Mouse (Mus musculus): ENCODE measurements at regions not wholly inside any gene's neighbourhood (a gene's known extent, or its start where the extent isn't known, plus 50 kb on each side); places are given as distances from the start of the nearest gene placed in this dataset.

DNA sequence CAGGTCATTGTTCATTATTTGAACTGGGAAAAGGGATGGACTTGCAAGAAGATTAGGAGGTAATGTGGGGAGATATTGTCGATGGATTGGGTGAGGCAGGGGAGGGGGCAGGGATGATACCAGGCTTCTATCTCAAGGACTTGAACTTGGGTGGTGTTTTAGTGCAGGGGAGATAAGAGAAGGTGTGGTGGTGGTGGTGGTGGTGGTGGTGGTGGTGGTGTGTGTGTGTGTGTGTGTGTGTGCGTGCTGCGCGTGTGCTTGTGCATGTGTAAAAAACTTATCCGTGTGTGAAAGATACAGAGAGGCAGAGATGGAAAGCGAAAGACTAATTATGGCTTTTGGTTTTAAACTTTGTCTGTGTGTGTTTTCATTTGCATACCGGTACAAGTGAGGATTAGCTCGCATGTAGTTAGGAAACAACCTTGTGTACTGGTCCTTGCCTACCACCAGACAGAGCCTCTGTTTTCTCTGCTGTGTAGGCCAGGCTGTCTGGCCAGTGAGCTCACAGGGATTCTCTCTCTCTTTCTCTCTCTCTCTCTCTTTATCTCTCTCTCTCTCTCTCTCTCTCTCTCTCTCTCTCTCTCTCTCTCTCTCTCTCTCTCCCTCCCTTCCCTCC is 69.6 kb upstream of the Cdkn2b start:
- Histone ChIP-seq H3K36me3 (ENCODE audit: control insufficient read depth, insufficient read depth, low read length) (no peaks in the 10 kb centered on the region), H3K4me1 (ENCODE audit: control insufficient read depth in 2 of 2, insufficient read depth in 2 of 2, low read length in 2 of 2) (no peaks in the 10 kb centered on the region), H3K9me3 (ENCODE audit: control insufficient read depth, low read length) (no peaks in the 10 kb centered on the region), H3K4me3 (ENCODE audit: control insufficient read depth in 1 of 2, insufficient read depth in 1 of 2, low read depth in 1 of 2, low read length in 2 of 2) (no peak overlapping the region), H3K27me3 (ENCODE audit: control insufficient read depth, insufficient read depth, low read length) (no peaks in the 10 kb centered on the region), H3K9ac (ENCODE audit: low read length) (no peak overlapping the region), H3K4me2 (ENCODE audit: low read length) (no peak overlapping the region), H3K27ac (replicated peaks in 1 of 2; ENCODE audit: control insufficient read depth in 1 of 2, insufficient read depth in 1 of 2, low read depth in 2 of 2, low read length in 2 of 2) (no peak overlapping the region)
- ATAC-seq (ENCODE audit: insufficient number of reproducible peaks, insufficient read depth, low FRiP score, low read depth), result no peak
- 85% methylated on average over 8 of the region's 8 CpGs for WGBS

DNA sequence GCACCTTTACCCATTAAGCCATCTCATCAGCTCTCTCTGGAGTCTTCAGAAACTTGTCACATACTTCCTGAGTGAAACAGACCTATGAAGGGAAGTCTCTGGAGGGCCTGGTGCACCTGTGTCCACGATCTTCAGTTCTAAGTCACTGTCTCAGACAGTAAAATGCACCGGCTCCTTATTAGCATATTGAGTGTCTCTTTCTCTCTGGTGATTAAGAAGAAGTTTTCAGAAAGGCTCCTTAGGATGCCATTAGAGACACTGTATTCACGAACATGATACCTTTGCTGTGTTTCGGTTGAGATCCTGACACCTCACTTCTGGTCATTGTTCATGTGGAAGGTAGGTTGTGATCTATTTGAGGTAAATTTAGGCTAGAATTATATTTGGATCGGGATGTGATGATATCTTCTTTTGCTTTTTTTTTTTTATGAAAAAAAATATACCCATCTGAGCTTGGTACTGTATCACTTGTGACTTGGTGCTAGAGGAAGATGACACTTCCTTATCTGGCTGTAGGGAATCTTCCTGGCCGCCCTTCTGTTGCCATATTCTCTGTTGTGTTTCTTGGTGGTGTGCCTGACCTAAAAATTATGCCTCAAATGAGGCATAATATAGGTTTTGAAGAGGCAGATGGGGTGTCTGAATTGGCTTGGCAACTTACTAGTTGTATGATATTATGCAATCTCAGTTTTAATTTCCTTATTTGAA is 68.9 kb upstream of the Cdkn2b start:
- no peak overlapping the region for H3K27ac ChIP-seq (replicated peaks in 1 of 2; ENCODE audit: control insufficient read depth in 1 of 2, insufficient read depth in 1 of 2, low read depth in 2 of 2, low read length in 2 of 2)
- WGBS, result 84% methylated on average over 6 of the region's 6 CpGs
- H3K4me2 ChIP-seq (ENCODE audit: low read length), result no peak overlapping the region
- H3K4me1 ChIP-seq (ENCODE audit: control insufficient read depth in 2 of 2, insufficient read depth in 2 of 2, low read length in 2 of 2), result no peaks in the 10 kb centered on the region
- no peak for ATAC-seq (ENCODE audit: insufficient number of reproducible peaks, insufficient read depth, low FRiP score, low read depth)
- no peaks in the 10 kb centered on the region for H3K27me3 ChIP-seq (ENCODE audit: control insufficient read depth, insufficient read depth, low read length)
- no peak overlapping the region for H3K9ac ChIP-seq (ENCODE audit: low read length)
- no peak overlapping the region for H3K4me3 ChIP-seq (ENCODE audit: control insufficient read depth in 1 of 2, insufficient read depth in 1 of 2, low read depth in 1 of 2, low read length in 2 of 2)
- no peaks in the 10 kb centered on the region for H3K36me3 ChIP-seq (ENCODE audit: control insufficient read depth, insufficient read depth, low read length)
- no peaks in the 10 kb centered on the region for H3K9me3 ChIP-seq (ENCODE audit: control insufficient read depth, low read length)

- no peak for ATAC-seq (ENCODE audit: insufficient number of reproducible peaks, insufficient read depth, low FRiP score, low read depth)
- Histone ChIP-seq H3K4me2 (ENCODE audit: low read length) (no peak overlapping the region), H3K4me1 (ENCODE audit: control insufficient read depth in 2 of 2, insufficient read depth in 2 of 2, low read length in 2 of 2) (no peaks in the 10 kb centered on the region), H3K36me3 (ENCODE audit: control insufficient read depth, insufficient read depth, low read length) (no peaks in the 10 kb centered on the region), H3K27me3 (ENCODE audit: control insufficient read depth, insufficient read depth, low read length) (no peaks in the 10 kb centered on the region), H3K9me3 (ENCODE audit: control insufficient read depth, low read length) (no peaks in the 10 kb centered on the region), H3K4me3 (ENCODE audit: control insufficient read depth in 1 of 2, insufficient read depth in 1 of 2, low read depth in 1 of 2, low read length in 2 of 2) (no peak overlapping the region), H3K27ac (replicated peaks in 1 of 2; ENCODE audit: control insufficient read depth in 1 of 2, insufficient read depth in 1 of 2, low read depth in 2 of 2, low read length in 2 of 2) (no peak overlapping the region), H3K9ac (ENCODE audit: low read length) (no peak overlapping the region)
- 73% methylated on average over 6 of the region's 6 CpGs for WGBS
Observed at GRCm38 (mm10) chr4:89372631-89373030, 61.8 kb upstream of the Cdkn2b start.

GRCm38 (mm10) chr4:89368850-89369524 is 58.1 kb upstream of the Cdkn2b start:
- no peaks in the 10 kb centered on the region for H3K9me3 ChIP-seq (ENCODE audit: control insufficient read depth, low read length)
- WGBS, result 73% methylated on average over 12 of the region's 12 CpGs
- no peak overlapping the region for H3K27ac ChIP-seq (replicated peaks in 1 of 2; ENCODE audit: control insufficient read depth in 1 of 2, insufficient read depth in 1 of 2, low read depth in 2 of 2, low read length in 2 of 2)
- no peak overlapping the region for H3K4me2 ChIP-seq (ENCODE audit: low read length)
- H3K9ac ChIP-seq (ENCODE audit: low read length), result no peak overlapping the region
- no peak for ATAC-seq (ENCODE audit: insufficient number of reproducible peaks, insufficient read depth, low FRiP score, low read depth)
- H3K4me1 ChIP-seq (ENCODE audit: control insufficient read depth in 2 of 2, insufficient read depth in 2 of 2, low read length in 2 of 2), result peaks cover 6 to 13% of the 10 kb centered on the region in 2 experiments
- H3K27me3 ChIP-seq (ENCODE audit: control insufficient read depth, insufficient read depth, low read length), result no peaks in the 10 kb centered on the region
- H3K4me3 ChIP-seq (ENCODE audit: control insufficient read depth in 1 of 2, insufficient read depth in 1 of 2, low read depth in 1 of 2, low read length in 2 of 2), result no peak overlapping the region
- no peaks in the 10 kb centered on the region for H3K36me3 ChIP-seq (ENCODE audit: control insufficient read depth, insufficient read depth, low read length)

DNA sequence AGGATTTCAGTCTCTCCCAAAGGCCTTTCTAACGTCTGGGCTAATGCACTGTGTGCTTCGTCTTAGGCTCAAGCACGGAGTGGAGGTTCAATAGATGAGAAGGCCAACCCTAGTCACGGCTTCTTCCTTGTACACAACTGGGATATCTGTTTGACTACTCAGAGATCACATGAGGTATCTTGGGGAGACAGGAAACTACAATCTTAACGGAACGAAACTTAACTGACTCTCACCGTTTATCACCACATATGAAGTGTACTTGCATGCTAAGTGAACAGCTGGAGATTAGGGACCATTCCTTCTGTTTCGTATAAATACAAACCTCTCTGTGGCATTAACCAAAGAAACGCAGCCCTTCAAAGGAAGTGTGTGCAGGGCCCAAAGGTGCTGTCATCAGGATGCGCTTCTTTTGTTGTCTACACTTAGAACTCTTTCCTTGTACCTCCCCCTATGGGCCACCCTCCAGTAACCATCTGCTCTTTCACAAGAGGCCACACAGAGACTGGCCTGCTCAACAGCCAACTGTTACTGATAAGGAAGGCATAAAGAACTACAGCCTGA is 55.8 kb upstream of the Cdkn2b start:
- Histone ChIP-seq H3K27ac (replicated peaks in 1 of 2; ENCODE audit: control insufficient read depth in 1 of 2, insufficient read depth in 1 of 2, low read depth in 2 of 2, low read length in 2 of 2) (no peak overlapping the region), H3K4me1 (ENCODE audit: control insufficient read depth in 2 of 2, insufficient read depth in 2 of 2, low read length in 2 of 2) (peaks cover 7 to 13% of the 10 kb centered on the region in 2 experiments), H3K4me3 (ENCODE audit: control insufficient read depth in 1 of 2, insufficient read depth in 1 of 2, low read depth in 1 of 2, low read length in 2 of 2) (no peak overlapping the region), H3K4me2 (ENCODE audit: low read length) (peak overlapping the region; percentile 3; the same call in 1 of the 2 replicates), H3K9me3 (ENCODE audit: control insufficient read depth, low read length) (no peaks in the 10 kb centered on the region), H3K27me3 (ENCODE audit: control insufficient read depth, insufficient read depth, low read length) (no peaks in the 10 kb centered on the region), H3K36me3 (ENCODE audit: control insufficient read depth, insufficient read depth, low read length) (no peaks in the 10 kb centered on the region), H3K9ac (ENCODE audit: low read length) (no peak overlapping the region)
- 13% methylated on average over 10 of the region's 10 CpGs for WGBS
- ATAC-seq (ENCODE audit: insufficient number of reproducible peaks, insufficient read depth, low FRiP score, low read depth), result no peak

GRCm38 (mm10) chr4:89365875-89366274 is 55.0 kb upstream of the Cdkn2b start:
- WGBS, result 52% methylated on average over 5 of the region's 5 CpGs
- H3K27me3 ChIP-seq (ENCODE audit: control insufficient read depth, insufficient read depth, low read length), result no peaks in the 10 kb centered on the region
- no peak overlapping the region for H3K9ac ChIP-seq (ENCODE audit: low read length)
- peaks cover 7 to 13% of the 10 kb centered on the region in 2 experiments for H3K4me1 ChIP-seq (ENCODE audit: control insufficient read depth in 2 of 2, insufficient read depth in 2 of 2, low read length in 2 of 2)
- H3K4me3 ChIP-seq (ENCODE audit: control insufficient read depth in 1 of 2, insufficient read depth in 1 of 2, low read depth in 1 of 2, low read length in 2 of 2), result no peak overlapping the region
- H3K27ac ChIP-seq (replicated peaks in 1 of 2; ENCODE audit: control insufficient read depth in 1 of 2, insufficient read depth in 1 of 2, low read depth in 2 of 2, low read length in 2 of 2), result no peak overlapping the region
- ATAC-seq (ENCODE audit: insufficient number of reproducible peaks, insufficient read depth, low FRiP score, low read depth), result no peak
- no peak overlapping the region for H3K4me2 ChIP-seq (ENCODE audit: low read length)
- no peaks in the 10 kb centered on the region for H3K9me3 ChIP-seq (ENCODE audit: control insufficient read depth, low read length)
- no peaks in the 10 kb centered on the region for H3K36me3 ChIP-seq (ENCODE audit: control insufficient read depth, insufficient read depth, low read length)

DNA sequence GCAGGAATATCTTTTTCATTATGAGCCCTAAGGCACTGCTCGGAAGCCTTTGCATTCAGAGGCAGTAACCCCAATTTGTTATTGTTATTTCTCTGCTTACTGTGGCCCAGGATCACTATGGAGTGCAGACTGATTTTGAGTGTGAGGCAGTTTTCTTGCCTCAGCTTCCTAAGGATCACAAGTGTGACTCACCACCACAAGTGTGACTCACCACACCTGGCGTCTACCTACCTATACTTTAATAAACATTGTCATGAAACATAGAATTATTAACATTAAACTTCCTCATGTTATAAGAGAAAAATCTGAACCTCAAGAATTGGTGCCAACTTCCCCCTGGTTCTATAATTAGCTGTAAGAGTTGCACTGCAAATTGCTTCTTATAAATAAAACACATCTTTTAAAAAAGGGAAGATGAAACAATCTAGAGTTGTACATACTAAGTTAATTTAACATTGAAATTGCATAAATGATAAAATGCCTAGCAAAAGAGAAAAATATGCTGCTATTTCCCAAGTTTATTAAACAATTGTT is 52.4 kb upstream of the Cdkn2b start:
- H3K4me3 ChIP-seq (ENCODE audit: control insufficient read depth in 1 of 2, insufficient read depth in 1 of 2, low read depth in 1 of 2, low read length in 2 of 2), result no peak overlapping the region
- no peak overlapping the region for H3K4me2 ChIP-seq (ENCODE audit: low read length)
- H3K36me3 ChIP-seq (ENCODE audit: control insufficient read depth, insufficient read depth, low read length), result no peaks in the 10 kb centered on the region
- no peaks in the 10 kb centered on the region for H3K9me3 ChIP-seq (ENCODE audit: control insufficient read depth, low read length)
- 68% methylated on average over 2 of the region's 2 CpGs for WGBS
- H3K4me1 ChIP-seq (ENCODE audit: control insufficient read depth in 2 of 2, insufficient read depth in 2 of 2, low read length in 2 of 2), result peaks cover 7 to 13% of the 10 kb centered on the region in 2 experiments
- H3K9ac ChIP-seq (ENCODE audit: low read length), result no peak overlapping the region
- no peak for ATAC-seq (ENCODE audit: insufficient number of reproducible peaks, insufficient read depth, low FRiP score, low read depth)
- H3K27me3 ChIP-seq (ENCODE audit: control insufficient read depth, insufficient read depth, low read length), result no peaks in the 10 kb centered on the region
- no peak overlapping the region for H3K27ac ChIP-seq (replicated peaks in 1 of 2; ENCODE audit: control insufficient read depth in 1 of 2, insufficient read depth in 1 of 2, low read depth in 2 of 2, low read length in 2 of 2)
